Mouse (Mus musculus) CH12.LX (cell line): ENCODE data around the gene Pnpo. TPM values are rescaled to one million over a fixed set of nuclear protein-coding genes. Genes with fewer than 3 reads are reported as not detected.

Experiments
- DNase-seq: peaks from one replicate; pipeline ENCODE4 v3.0.0-alpha.2; 2013; ENCODE audit errors: extremely low read depth
- H3K27ac ChIP-seq: 2 replicates; pipeline ENCODE4 v1.5.1; 2012; ENCODE audit warnings: low read depth, mild to moderate bottlenecking, control low read depth, moderate library complexity; ENCODE audit not compliant: insufficient read depth
- H3K27me3 ChIP-seq: replicated peaks from 2 replicates; pipeline ENCODE3; 2012; ENCODE audit warnings: inconsistent platforms
- H3K36me3 ChIP-seq, 2 experiments: replicated peaks in 1 of 2; 2 replicates each; pipeline versions ENCODE3 to v1.6.1; 2012; ENCODE audit warnings: inconsistent platforms in 1 of 2, low read length in 1 of 2, mild to moderate bottlenecking in 1 of 2, mixed read lengths in 1 of 2, moderate library complexity in 1 of 2; ENCODE audit not compliant: control insufficient read depth in 1 of 2, insufficient read depth in 1 of 2
- H3K4me1 ChIP-seq, 2 experiments: 2 replicates each; pipeline ENCODE4 v1.6.1; 2012; ENCODE audit warnings: inconsistent platforms in 1 of 2, moderate library complexity in 1 of 2; ENCODE audit not compliant: insufficient read depth in 2 of 2, control insufficient read depth in 1 of 2
- H3K4me2 ChIP-seq: 2 replicates; pipeline ENCODE4 v1.6.1; 2012; ENCODE audit warnings: low read depth, mild to moderate bottlenecking, control low read depth; ENCODE audit not compliant: poor library complexity, insufficient read depth, severe bottlenecking
- H3K4me3 ChIP-seq, 3 experiments: fragments of 150-350 bp in 1 of 3; sonication (generic) in 1 of 3; replicated peaks in 1 of 3; 2 replicates each; pipeline versions ENCODE3 to v1.5.1; 2011 to 2012; ENCODE audit warnings: low read depth in 2 of 3, low read length in 2 of 3, mild to moderate bottlenecking in 2 of 3, moderate library complexity in 2 of 3, control low read depth in 1 of 3, improper control_type of control experiment in 1 of 3, inconsistent platforms in 1 of 3, mixed read lengths in 1 of 3; ENCODE audit not compliant: poor library complexity in 1 of 3
- H3K79me2 ChIP-seq: replicated peaks from 2 replicates; pipeline ENCODE4 v1.6.1; 2012; ENCODE audit warnings: mild to moderate bottlenecking, moderate library complexity; ENCODE audit not compliant: control insufficient read depth, poor library complexity, insufficient read depth, severe bottlenecking; ENCODE audit errors: extremely low read depth
- H3K9ac ChIP-seq: 2 replicates; pipeline ENCODE4 v1.6.1; 2012; ENCODE audit warnings: low read depth, mild to moderate bottlenecking, control low read depth, moderate library complexity; ENCODE audit not compliant: insufficient read depth
- H3K9me3 ChIP-seq: replicated peaks from 2 replicates; pipeline ENCODE3; 2012; ENCODE audit warnings: low read length, inconsistent platforms, mixed read lengths
- BHLHE40 ChIP-seq: IDR thresholded peaks from 2 replicates; pipeline ENCODE4 v1.6.1; 2011; ENCODE audit warnings: mild to moderate bottlenecking, low read depth, low read length, improper control_type of control experiment
- CHD1 ChIP-seq: IDR thresholded peaks from 2 replicates; pipeline ENCODE4 v1.6.1; 2012; ENCODE audit warnings: low read depth, low read length, improper control_type of control experiment, inconsistent platforms
- CTCF ChIP-seq, 2 experiments: IDR thresholded peaks in 1 of 2; conservative IDR thresholded peaks in 1 of 2; 2 replicates each; pipeline ENCODE4 v1.5.1; 2011 to 2012; ENCODE audit warnings: low read depth in 2 of 2, low read length in 2 of 2, improper control_type of control experiment in 1 of 2, inconsistent platforms in 1 of 2, mild to moderate bottlenecking in 1 of 2, moderate library complexity in 1 of 2
- EP300 ChIP-seq: IDR thresholded peaks from 2 replicates; pipeline ENCODE4 v1.6.1; 2011; ENCODE audit warnings: low read length, improper control_type of control experiment
- JUN ChIP-seq: IDR thresholded peaks from 2 replicates; pipeline ENCODE4 v1.6.1; 2011; ENCODE audit warnings: low read depth, mild to moderate bottlenecking, low read length, improper control_type of control experiment, moderate library complexity; ENCODE audit not compliant: insufficient read depth
- JUND ChIP-seq: conservative IDR thresholded peaks from 2 replicates; pipeline ENCODE4 v1.6.1; 2011; ENCODE audit warnings: low read depth, low read length, improper control_type of control experiment
- MEF2A ChIP-seq: IDR thresholded peaks from 2 replicates; pipeline ENCODE4 v1.6.1; 2014; ENCODE audit warnings: low read depth, mild to moderate bottlenecking, inconsistent platforms, low read length, improper control_type of control experiment, borderline replicate concordance
- NELFE ChIP-seq: IDR thresholded peaks from 2 replicates; pipeline ENCODE4 v1.6.1; 2011; ENCODE audit warnings: low read depth, low read length, improper control_type of control experiment
- PAX5 ChIP-seq: IDR thresholded peaks from 2 replicates; pipeline ENCODE4 v1.6.1; 2012; ENCODE audit warnings: low read length, inconsistent platforms, mixed read lengths
- POLR2A ChIP-seq: IDR thresholded peaks from 2 replicates; pipeline ENCODE4 v1.6.1; 2011; ENCODE audit warnings: low read depth, mild to moderate bottlenecking, improper control_type of control experiment, low read length
- POLR2AphosphoS2 ChIP-seq: IDR thresholded peaks from 2 replicates; pipeline ENCODE4 v1.6.1; 2011; ENCODE audit warnings: low read depth, low read length, improper control_type of control experiment
- RAD21 ChIP-seq: IDR thresholded peaks from 2 replicates; pipeline ENCODE4 v1.6.1; 2011; ENCODE audit warnings: low read depth, mild to moderate bottlenecking, low read length, improper control_type of control experiment, moderate library complexity
- SIN3A ChIP-seq: IDR thresholded peaks from 2 replicates; pipeline ENCODE4 v1.6.1; 2012; ENCODE audit warnings: low read length, improper control_type of control experiment, inconsistent platforms
- SMC3 ChIP-seq: IDR thresholded peaks from 2 replicates; pipeline ENCODE4 v1.6.1; 2011; ENCODE audit warnings: low read depth, low read length, improper control_type of control experiment
- TBP ChIP-seq: conservative IDR thresholded peaks from 2 replicates; pipeline ENCODE4 v1.6.1; 2011; ENCODE audit warnings: low read depth, low read length, improper control_type of control experiment
- TCF12 ChIP-seq: IDR thresholded peaks from 2 replicates; pipeline ENCODE4 v1.6.1; 2014; ENCODE audit warnings: low read depth, mild to moderate bottlenecking, inconsistent platforms, low read length, improper control_type of control experiment
- USF1 ChIP-seq: IDR thresholded peaks from 2 replicates; pipeline ENCODE4 v1.6.1; 2014; ENCODE audit warnings: low read depth, mild to moderate bottlenecking, inconsistent platforms, low read length, improper control_type of control experiment
- USF2 ChIP-seq: conservative IDR thresholded peaks from 2 replicates; pipeline ENCODE4 v1.6.1; 2011; ENCODE audit warnings: low read depth, low read length, improper control_type of control experiment
- ZKSCAN1 ChIP-seq: IDR thresholded peaks from 2 replicates; pipeline ENCODE4 v1.6.1; 2012; ENCODE audit warnings: low read depth, inconsistent platforms, low read length, improper control_type of control experiment, borderline replicate concordance
- ZMIZ1 ChIP-seq: IDR thresholded peaks from 2 replicates; pipeline ENCODE4 v1.6.1; 2012; ENCODE audit warnings: low read depth, mild to moderate bottlenecking, inconsistent platforms, low read length, improper control_type of control experiment
- ZNF384 ChIP-seq: IDR thresholded peaks from 2 replicates; pipeline ENCODE4 v1.6.1; 2012; ENCODE audit warnings: low read depth, low read length, improper control_type of control experiment, inconsistent platforms
- dilution Hi-C: fragments of 300-500 bp; cut with MboI; formaldehyde crosslinking; loops from 2 replicates; pipeline ENCODE4 v1.14.3; 2020; ENCODE audit warnings: low sequenced_read_pairs; ENCODE audit not compliant: extremely low pct_unique_long_range_greater_than_20kb, extremely low pct_ligation_motif_present
- in situ Hi-C: fragments of 300-500 bp; cut with MboI; formaldehyde crosslinking; loops from 3 replicates; pipeline ENCODE4 v1.14.3; 2019; ENCODE audit warnings: low sequenced_read_pairs, low pct_ligation_motif_present, low pct_unique_long_range_greater_than_20kb, mixed read lengths
- polyA plus RNA-seq: library from polyadenylated mRNA; unstranded; fragments of >175 nt; gene quantifications from 2 replicates; pipeline ENCODE4 v1.2.1, GENCODE M21; 2012; ENCODE audit warnings: low read depth; ENCODE audit not compliant: insufficient read length
- total RNA-seq, 2 experiments: library from RNA; depleted of rRNA; stranded (reverse); fragments of 300-350 nt in 1 of 2; fragments of >200 nt in 1 of 2; gene quantifications; 2 replicates each; pipeline ENCODE4 v1.2.3; 2012 to 2014

Pnpo gene
- total and polyA plus RNA-seq, 3 experiments: 36.3 to 54.3 (median 38.5) TPM

GRCm38 (mm10) chr11:96957061-96957805 is 13.4 kb upstream of the Pnpo start:
- H3K9ac ChIP-seq: no peak overlapping the region
- H3K36me3 ChIP-seq: peaks cover 87 to 99% of the 10 kb centered on the region in 2 experiments
- in situ Hi-C loops (no loop called here), dilution Hi-C loops (no loop called here)
- no peak overlapping the region for H3K4me3 ChIP-seq
- TF ChIP-seq TCF12: no peak
- TF ChIP-seq SMC3: no peak
- no peak for TF ChIP-seq EP300
- TF ChIP-seq CHD1: no peak
- TF ChIP-seq POLR2AphosphoS2: no peak
- no peak for TF ChIP-seq TBP
- no peak for TF ChIP-seq JUND
- TF ChIP-seq PAX5: no peak
- TF ChIP-seq SIN3A: no peak
- TF ChIP-seq POLR2A: no peak
- no peak for TF ChIP-seq USF1
- no peak for TF ChIP-seq USF2
- TF ChIP-seq ZNF384: no peak
- no peak for TF ChIP-seq BHLHE40
- TF ChIP-seq NELFE: no peak
- no peak for TF ChIP-seq JUN
- TF ChIP-seq ZMIZ1: no peak
- TF ChIP-seq MEF2A: no peak
- no peak overlapping the region for H3K4me2 ChIP-seq
- DNase-seq: no peak
- no peaks in the 10 kb centered on the region for H3K79me2 ChIP-seq
- H3K9me3 ChIP-seq: no peaks in the 10 kb centered on the region
- no peaks in the 10 kb centered on the region for H3K4me1 ChIP-seq
- no peaks in the 10 kb centered on the region for H3K27me3 ChIP-seq
- no peak overlapping the region for H3K27ac ChIP-seq

DNA sequence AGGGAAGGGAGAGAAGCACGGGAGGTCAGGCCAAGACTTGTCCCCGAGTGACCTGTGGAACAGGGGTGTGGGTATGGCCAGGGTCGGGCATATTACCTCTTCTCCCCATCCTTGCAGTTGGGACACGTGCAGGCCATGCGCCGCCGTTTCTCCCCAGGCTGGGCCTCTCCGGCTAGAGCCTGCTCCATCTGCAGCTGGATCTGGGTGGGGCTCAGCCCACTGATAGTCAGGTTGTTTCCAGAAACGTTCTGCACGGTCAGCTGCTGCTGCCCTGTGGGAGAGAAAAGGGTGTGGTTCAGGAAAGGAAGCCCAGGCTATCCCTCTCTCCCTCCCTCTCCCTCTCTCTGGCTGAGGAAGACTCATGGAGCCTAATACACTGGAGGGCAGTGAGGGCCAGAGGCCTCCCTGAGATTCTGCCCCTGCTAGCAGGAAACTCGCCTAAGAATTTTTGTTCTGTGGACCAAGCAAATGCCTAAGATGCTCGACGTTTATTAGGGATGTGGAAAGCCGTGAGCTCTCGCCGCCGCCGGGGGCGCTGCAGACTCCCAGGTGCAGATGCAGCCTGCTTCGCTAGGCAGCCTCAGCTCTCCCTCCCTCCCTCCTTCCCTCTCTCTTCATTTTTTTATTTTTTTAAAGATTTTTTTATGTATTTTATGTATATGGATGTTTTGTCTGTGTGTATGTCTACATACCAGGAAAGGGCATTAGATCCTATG is 12.4 kb upstream of the Pnpo start:
- no peak for DNase-seq
- Histone ChIP-seq H3K9me3 (no peaks in the 10 kb centered on the region), H3K27me3 (no peaks in the 10 kb centered on the region), H3K4me2 (no peak overlapping the region), H3K27ac (no peak overlapping the region), H3K36me3 (peaks cover 87 to 99% of the 10 kb centered on the region in 2 experiments), H3K4me3 (no peak overlapping the region), H3K4me1 (no peaks in the 10 kb centered on the region), H3K79me2 (no peaks in the 10 kb centered on the region), H3K9ac (no peak overlapping the region)
- TF ChIP-seq POLR2AphosphoS2: no peak
- TF ChIP-seq ZMIZ1: no peak
- no peak for TF ChIP-seq BHLHE40
- peak in 1 of 2 experiments; percentile 16; a peak in 1 of 4 replicates for TF ChIP-seq CTCF (conservative IDR thresholded peaks at IDR 0.05 in 1 of 2, IDR thresholded peaks at IDR 0.05 in 1 of 2; ENCODE audit: low read depth in 2 of 2, low read length in 2 of 2)
- no peak for TF ChIP-seq RAD21
- no peak for TF ChIP-seq ZKSCAN1
- dilution Hi-C loops: no loop called here
- in situ Hi-C loops: no loop called here
